Mouse (Mus musculus): ENCODE measurements at regions not wholly inside any gene's neighbourhood (a gene's known extent, or its start where the extent isn't known, plus 50 kb on each side); places are given as distances from the start of the nearest gene placed in this dataset.

- TF ChIP-seq CTCF (IDR thresholded peaks at IDR 0.05; ENCODE audit: borderline replicate concordance, insufficient read depth, low read depth, low read length) (no peak), POLR2A (IDR thresholded peaks at IDR 0.05; ENCODE audit: borderline replicate concordance, insufficient read depth, low read length) (no peak)
Measured at GRCm38 (mm10) chrX:110334288-110334687, 479.8 kb upstream of the Pou3f4 start.
